Mouse (Mus musculus): Measurements from ENCODE around the gene Krtap5-3.

GRCm38 (mm10) chr7:142159366-142159765 lies 41.8 kb upstream of the Krtap5-3 start:
- no peak for TF ChIP-seq POLR2A (IDR thresholded peaks at IDR 0.05; ENCODE audit: insufficient read depth, low read length)
- TF ChIP-seq CTCF (IDR thresholded peaks at IDR 0.05; ENCODE audit: low read depth, low read length): no peak
- TF ChIP-seq EP300 (IDR thresholded peaks at IDR 0.05; ENCODE audit: insufficient read depth, low read depth, low read length): no peak

All from ES-Bruce4 (cell line).